Mouse (Mus musculus) hindbrain, embryonic 10.5 days (tissue): ENCODE measurements around the gene Hoxc12. TPM values are rescaled to one million over a fixed set of nuclear protein-coding genes. Genes with fewer than 3 reads are reported as not detected.

Source experiments
- DNase-seq: peaks from one replicate; pipeline ENCODE4 v3.0.0-alpha.2; 2017; ENCODE audit warnings: low spot score
- H3K27ac ChIP-seq: fragments of 300-500 bp; sonication (generic); 2 replicates; pipeline ENCODE4 v1.5.1; 2016; ENCODE audit warnings: mild to moderate bottlenecking, moderate library complexity
- H3K27me3 ChIP-seq: fragments of 300-500 bp; sonication (generic); 2 replicates; pipeline ENCODE4 v1.6.1; 2016; ENCODE audit warnings: mild to moderate bottlenecking; ENCODE audit not compliant: poor library complexity, insufficient read depth, severe bottlenecking
- H3K36me3 ChIP-seq: fragments of 300-500 bp; sonication (generic); 2 replicates; pipeline ENCODE4 v1.6.1; 2016; ENCODE audit warnings: mild to moderate bottlenecking, moderate library complexity
- H3K4me1 ChIP-seq: fragments of 300-500 bp; sonication (generic); replicated peaks from 2 replicates; pipeline ENCODE4 v1.6.1; 2016; ENCODE audit warnings: mild to moderate bottlenecking
- H3K4me3 ChIP-seq: fragments of 300-500 bp; sonication (generic); 2 replicates; pipeline ENCODE4 v1.5.1; 2016; ENCODE audit warnings: mild to moderate bottlenecking, moderate library complexity
- H3K9me3 ChIP-seq: fragments of 300-500 bp; sonication (generic); 2 replicates; pipeline ENCODE4 v1.6.1; 2016; ENCODE audit warnings: mild to moderate bottlenecking, moderate library complexity
- WGBS: fragments of 180-500 bp; shearing (Covaris S2); methylation state at CpG from one replicate; pipeline ENCODE4 v1.1.7; 2016; 5-methylcytosine and 5-hydroxymethylcytosine counted together
- polyA plus RNA-seq: library from polyadenylated mRNA; unstranded; fragments of >200 nt; fragmentation: Nextera tagmentation; extraction: Ambion mirVana; gene quantifications from 2 replicates; pipeline ENCODE4 v1.2.1, GENCODE M21; 2016

Hoxc12 gene
- not detected in 2 replicates for polyA plus RNA-seq

DNA sequence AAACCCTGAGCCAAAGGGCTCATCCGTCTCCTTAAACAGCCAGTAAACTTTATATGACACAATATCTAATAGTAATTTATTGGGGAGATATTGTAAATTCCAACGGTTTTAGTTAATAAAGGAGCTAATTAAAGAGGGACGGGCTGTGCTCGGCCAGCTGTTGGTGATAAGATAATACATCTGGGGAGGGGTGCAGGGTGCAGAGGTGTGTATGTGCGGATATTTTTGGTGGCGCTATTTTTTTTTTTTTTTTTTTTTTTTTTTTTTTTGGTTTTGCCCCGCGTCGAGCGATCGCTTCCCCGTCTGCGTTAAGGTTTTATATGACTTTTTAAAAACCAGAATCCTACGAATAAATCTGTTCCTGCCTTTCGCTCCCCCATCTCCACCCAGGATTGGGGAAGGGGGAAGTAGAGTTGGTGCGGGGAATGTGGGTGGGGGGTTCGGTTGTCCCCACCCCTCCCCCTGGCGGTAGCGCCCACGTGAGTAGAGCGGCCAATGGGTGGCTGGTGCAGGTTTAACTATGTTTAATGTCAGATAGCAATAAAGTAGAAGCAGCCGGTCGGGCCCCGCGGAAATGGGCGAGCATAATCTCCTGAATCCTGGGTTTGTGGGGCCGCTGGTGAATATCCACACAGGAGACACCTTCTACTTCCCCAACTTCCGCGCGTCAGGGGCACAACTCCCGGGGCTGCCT is at the start of gene Hoxc12:
Gene Hoxc12, plus strand, starts transcription at position 479 of the 694 bp plus-strand sequence.
- H3K27ac ChIP-seq = no peak within 1 kb of the TSS
- WGBS = 2% methylated on average over 31 of the region's 31 CpGs
- H3K27me3 ChIP-seq = peaks cover 100% of the 10 kb centered on the region
- H3K36me3 ChIP-seq = no peaks in the 10 kb centered on the region
- H3K4me1 ChIP-seq = peaks cover 5% of the 10 kb centered on the region; the same call in 1 of the 2 replicates
- H3K4me3 ChIP-seq = no peak within 1 kb of the TSS
- H3K9me3 ChIP-seq = no peaks in the 10 kb centered on the region
- no peak for DNase-seq

- no peaks in the 10 kb centered on the region for H3K36me3 ChIP-seq
- no peaks in the 10 kb centered on the region for H3K4me1 ChIP-seq
- no peak overlapping the region for H3K4me3 ChIP-seq
- DNase-seq = no peak
- no peaks in the 10 kb centered on the region for H3K9me3 ChIP-seq
- H3K27me3 ChIP-seq = peaks cover 18% of the 10 kb centered on the region
- WGBS = 89% methylated on average over 6 of the region's 6 CpGs
- no peak overlapping the region for H3K27ac ChIP-seq
Observed at GRCm38 (mm10) chr15:102895115-102895514, 41.4 kb upstream of the Hoxc12 start.

DNA sequence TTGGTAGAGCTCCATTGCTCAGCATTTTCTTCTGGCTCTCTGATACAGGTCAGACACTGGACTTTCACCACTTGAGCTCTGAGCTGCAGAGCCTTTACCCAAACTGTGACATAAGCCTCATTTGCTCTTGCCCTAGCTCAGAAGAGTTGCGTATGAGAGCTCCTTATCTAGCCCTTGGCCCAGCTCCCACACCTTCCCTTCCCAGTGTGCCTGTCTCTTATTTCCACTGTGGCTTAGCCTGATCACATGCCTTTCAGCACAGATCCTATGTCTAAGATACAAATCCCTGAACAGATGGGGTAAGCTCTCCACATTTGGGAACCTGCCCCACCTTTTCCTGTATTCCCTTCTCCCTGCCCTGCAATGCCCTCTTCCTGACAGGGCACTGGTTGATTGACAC is 31.6 kb upstream of the Hoxc12 start:
- Histone ChIP-seq H3K36me3 (no peaks in the 10 kb centered on the region), H3K4me3 (no peak overlapping the region), H3K9me3 (no peaks in the 10 kb centered on the region), H3K27ac (no peak overlapping the region), H3K27me3 (peaks cover 92% of the 10 kb centered on the region), H3K4me1 (no peaks in the 10 kb centered on the region)
- no peak for DNase-seq
- 67% methylated on average over 1 of the region's 1 CpGs for WGBS

DNA sequence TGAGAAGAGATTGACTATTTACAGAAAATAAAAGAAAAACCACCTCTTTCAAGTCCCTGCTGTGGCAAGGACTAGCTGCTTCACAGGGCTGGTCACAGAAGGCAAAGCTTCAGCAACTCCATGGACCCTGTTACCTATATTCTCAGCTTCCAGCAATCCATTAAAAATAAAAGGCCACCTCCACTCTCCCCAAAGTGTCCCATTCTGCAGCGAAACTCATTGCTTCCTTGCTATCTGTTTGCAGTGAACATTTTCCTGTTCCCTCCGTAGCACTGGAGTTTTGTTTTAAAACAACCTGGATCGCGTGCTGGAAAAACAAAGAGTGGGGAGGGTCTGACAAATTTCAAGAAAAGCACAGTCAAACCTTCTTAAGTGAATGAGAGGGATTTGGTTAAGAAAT is 27.0 kb upstream of the Hoxc12 start:
- under 1% methylated on average over 4 of the region's 4 CpGs for WGBS
- Histone ChIP-seq H3K36me3 (no peaks in the 10 kb centered on the region), H3K27me3 (peaks cover 100% of the 10 kb centered on the region), H3K9me3 (no peaks in the 10 kb centered on the region), H3K27ac (no peak overlapping the region), H3K4me1 (no peaks in the 10 kb centered on the region), H3K4me3 (no peak overlapping the region)
- peak; percentile 18 for DNase-seq

- WGBS = under 1% methylated on average over 18 of the region's 18 CpGs
- H3K4me3 ChIP-seq = no peak overlapping the region
- H3K27me3 ChIP-seq = peaks cover 100% of the 10 kb centered on the region
- H3K4me1 ChIP-seq = no peaks in the 10 kb centered on the region
- no peak overlapping the region for H3K27ac ChIP-seq
- H3K9me3 ChIP-seq = no peaks in the 10 kb centered on the region
- DNase-seq = peak; percentile 54
- no peaks in the 10 kb centered on the region for H3K36me3 ChIP-seq
Observed at GRCm38 (mm10) chr15:102910038-102910437, 26.5 kb upstream of the Hoxc12 start.

- WGBS = 2% methylated on average over 22 of the region's 22 CpGs
- DNase-seq = peak; percentile 53
Observed at GRCm38 (mm10) chr15:102910496-102911095, 26.0 kb upstream of the Hoxc12 start.

GRCm38 (mm10) chr15:102913038-102913585 is 23.4 kb upstream of the Hoxc12 start:
- H3K27me3 ChIP-seq = peaks cover 100% of the 10 kb centered on the region
- no peak overlapping the region for H3K27ac ChIP-seq
- no peaks in the 10 kb centered on the region for H3K36me3 ChIP-seq
- no peak overlapping the region for H3K4me3 ChIP-seq
- H3K9me3 ChIP-seq = no peaks in the 10 kb centered on the region
- H3K4me1 ChIP-seq = no peaks in the 10 kb centered on the region
- WGBS = under 1% methylated on average over 19 of the region's 19 CpGs
- peak; percentile 34 for DNase-seq

More at GRCm38 (mm10) chr15:102910496-102911095, 26.0 kb upstream of the Hoxc12 start:
- Histone ChIP-seq H3K9me3 (no peaks in the 10 kb centered on the region), H3K27me3 (peaks cover 100% of the 10 kb centered on the region), H3K4me3 (no peak overlapping the region), H3K4me1 (no peaks in the 10 kb centered on the region), H3K27ac (no peak overlapping the region), H3K36me3 (no peaks in the 10 kb centered on the region)

GRCm38 (mm10) chr15:102917972-102918572 is 18.5 kb upstream of the Hoxc12 start:
- Histone ChIP-seq H3K27ac (no peak overlapping the region), H3K36me3 (no peaks in the 10 kb centered on the region), H3K27me3 (peaks cover 100% of the 10 kb centered on the region), H3K4me1 (peaks cover 12% of the 10 kb centered on the region), H3K9me3 (no peaks in the 10 kb centered on the region), H3K4me3 (no peak overlapping the region)
- 2% methylated on average over 20 of the region's 20 CpGs for WGBS
- DNase-seq = peak; percentile 30

GRCm38 (mm10) chr15:102918611-102919265 is 17.8 kb upstream of the Hoxc12 start:
- no peak overlapping the region for H3K27ac ChIP-seq
- peaks cover 12% of the 10 kb centered on the region for H3K4me1 ChIP-seq
- DNase-seq = peak; percentile 20
- WGBS = 2% methylated on average over 7 of the region's 7 CpGs
- peaks cover 100% of the 10 kb centered on the region for H3K27me3 ChIP-seq
- H3K9me3 ChIP-seq = no peaks in the 10 kb centered on the region
- H3K4me3 ChIP-seq = no peak overlapping the region
- H3K36me3 ChIP-seq = no peaks in the 10 kb centered on the region

DNA sequence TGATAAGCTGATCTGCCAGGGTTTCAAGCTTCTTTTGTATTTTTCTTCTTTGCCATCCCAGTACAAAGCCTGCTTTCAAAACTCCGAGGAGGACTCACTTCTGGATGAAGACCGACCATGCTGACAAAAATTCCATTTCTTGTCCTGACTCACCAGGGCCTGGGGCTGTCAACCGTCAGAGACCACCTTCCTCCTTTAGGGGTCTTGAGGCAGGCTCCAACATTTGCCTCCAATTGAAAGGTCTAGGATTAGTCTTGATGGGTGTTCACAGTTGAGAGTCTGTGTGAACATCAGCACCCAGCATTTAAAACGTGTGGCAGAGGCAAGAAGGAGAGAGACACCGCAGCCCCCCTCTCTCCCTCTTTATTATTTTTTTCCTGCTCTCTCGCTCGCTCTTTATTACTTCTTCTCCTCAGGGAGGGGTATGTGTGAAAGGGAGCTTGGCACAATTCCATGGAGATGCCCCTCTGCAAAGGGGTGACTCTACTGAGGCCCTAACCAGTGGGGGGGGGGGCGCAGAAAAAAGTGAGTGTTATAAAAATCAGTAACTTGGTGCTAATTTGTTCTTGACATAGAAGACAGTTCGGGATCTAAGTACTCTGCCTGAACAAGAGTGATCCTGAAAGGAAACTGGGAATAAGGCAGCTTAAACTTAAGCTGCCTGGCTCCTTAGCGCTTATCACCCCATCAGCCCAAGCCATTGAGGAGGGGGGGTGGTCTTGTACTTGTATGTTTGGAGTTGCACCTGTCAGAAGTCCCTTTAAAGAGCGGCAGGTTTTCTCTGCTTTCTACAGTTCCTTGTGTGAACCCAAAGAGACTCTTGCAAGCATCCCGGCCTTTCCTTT is 17.0 kb upstream of the Hoxc12 start:
- Histone ChIP-seq H3K4me3 (no peak overlapping the region), H3K4me1 (peaks cover 12% of the 10 kb centered on the region), H3K9me3 (no peaks in the 10 kb centered on the region), H3K27ac (no peak overlapping the region), H3K27me3 (peaks cover 100% of the 10 kb centered on the region), H3K36me3 (no peaks in the 10 kb centered on the region)
- 4% methylated on average over 12 of the region's 12 CpGs for whole genome bisulfite sequencing
- DNase-seq = peak; percentile 20

DNA sequence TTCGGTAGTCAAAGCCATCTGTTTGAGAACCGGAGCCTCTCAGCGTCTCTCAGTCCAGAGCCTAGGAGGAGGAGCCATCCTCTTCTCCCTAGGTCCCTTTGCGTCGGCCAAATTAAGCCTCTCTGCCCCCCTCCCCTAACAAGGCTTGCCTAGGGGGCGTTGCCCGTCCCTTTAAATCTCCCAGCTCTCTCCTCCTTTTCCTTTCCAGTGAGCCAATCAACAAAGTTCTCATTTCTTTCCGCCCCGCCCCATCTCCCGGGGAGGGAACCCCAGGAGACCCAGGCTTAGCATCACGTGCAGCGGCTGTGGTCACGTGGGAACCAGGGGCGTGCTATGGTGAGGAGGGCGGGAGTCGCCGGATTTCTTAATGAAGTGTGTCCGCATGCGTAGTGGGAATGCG is 15.9 kb upstream of the Hoxc12 start:
- under 1% methylated on average over 20 of the region's 20 CpGs for WGBS
- H3K36me3 ChIP-seq = no peaks in the 10 kb centered on the region
- H3K4me1 ChIP-seq = peaks cover 12% of the 10 kb centered on the region

More for the DNA sequence above, 15.9 kb upstream of the Hoxc12 start:
- peak overlapping the region; percentile 33 for H3K4me3 ChIP-seq
- no peak overlapping the region for H3K27ac ChIP-seq
- peaks cover 100% of the 10 kb centered on the region for H3K27me3 ChIP-seq
- no peaks in the 10 kb centered on the region for H3K9me3 ChIP-seq
- DNase-seq = peak; percentile 81
